Mouse (Mus musculus) hindlimb bud, embryonic 11.5 days (tissue): ENCODE measurements at regions not wholly inside any gene's neighbourhood (a gene's known extent, or its start where the extent isn't known, plus 50 kb on each side); places are given as distances from the start of the nearest gene placed in this dataset.

ENCODE experiments used
- DNase-seq: peaks from one replicate; pipeline ENCODE4 v3.0.0-alpha.2; 2012; ENCODE audit warnings: low read depth, low spot score; ENCODE audit errors: extremely low spot score

DNA sequence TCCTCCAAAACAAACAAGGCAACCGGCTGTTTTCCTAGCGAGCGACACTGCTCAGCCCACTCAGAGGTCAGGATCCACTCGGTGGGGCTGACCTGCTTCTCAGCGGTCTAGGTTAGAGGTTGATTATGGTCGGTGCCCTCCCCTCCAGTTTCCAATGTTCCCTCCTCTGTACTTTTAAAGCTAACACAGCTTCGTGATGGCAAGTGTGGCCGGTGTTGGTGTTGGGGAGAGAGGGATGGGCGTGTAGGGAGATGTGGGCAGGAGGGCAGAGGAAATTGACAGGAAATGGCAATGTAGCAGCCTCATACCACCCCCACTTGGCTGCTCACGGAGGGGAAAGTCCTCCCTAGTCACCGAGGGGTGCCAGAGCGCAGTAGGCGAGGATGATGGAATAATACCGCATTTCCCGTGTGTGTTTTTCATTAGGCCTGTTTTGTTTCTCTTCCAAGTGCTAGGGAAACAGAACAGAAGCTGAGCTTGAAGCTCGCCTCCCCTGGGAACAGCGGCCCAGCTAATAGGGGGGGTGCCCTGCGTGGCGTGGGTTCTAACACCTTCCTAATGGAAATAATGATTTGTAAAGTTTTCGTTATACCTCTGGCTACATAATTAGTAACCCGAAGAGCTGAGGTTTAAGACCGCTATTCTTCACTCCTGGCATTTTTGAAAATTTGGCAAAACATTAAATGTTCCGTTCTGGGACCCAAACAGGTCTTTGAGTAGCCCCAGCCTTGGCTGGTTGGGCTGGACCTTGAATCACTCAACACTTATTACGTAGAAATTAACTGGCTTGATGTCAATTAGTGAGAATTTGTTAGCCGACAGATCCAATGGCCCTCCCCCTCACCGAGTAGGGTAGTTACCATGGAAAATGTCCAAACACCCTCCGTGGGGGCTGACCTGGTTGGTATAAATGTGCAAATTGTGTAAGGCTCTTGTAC is 383.5 kb downstream of the Mtx2 start:
- DNase-seq = no peak

DNA sequence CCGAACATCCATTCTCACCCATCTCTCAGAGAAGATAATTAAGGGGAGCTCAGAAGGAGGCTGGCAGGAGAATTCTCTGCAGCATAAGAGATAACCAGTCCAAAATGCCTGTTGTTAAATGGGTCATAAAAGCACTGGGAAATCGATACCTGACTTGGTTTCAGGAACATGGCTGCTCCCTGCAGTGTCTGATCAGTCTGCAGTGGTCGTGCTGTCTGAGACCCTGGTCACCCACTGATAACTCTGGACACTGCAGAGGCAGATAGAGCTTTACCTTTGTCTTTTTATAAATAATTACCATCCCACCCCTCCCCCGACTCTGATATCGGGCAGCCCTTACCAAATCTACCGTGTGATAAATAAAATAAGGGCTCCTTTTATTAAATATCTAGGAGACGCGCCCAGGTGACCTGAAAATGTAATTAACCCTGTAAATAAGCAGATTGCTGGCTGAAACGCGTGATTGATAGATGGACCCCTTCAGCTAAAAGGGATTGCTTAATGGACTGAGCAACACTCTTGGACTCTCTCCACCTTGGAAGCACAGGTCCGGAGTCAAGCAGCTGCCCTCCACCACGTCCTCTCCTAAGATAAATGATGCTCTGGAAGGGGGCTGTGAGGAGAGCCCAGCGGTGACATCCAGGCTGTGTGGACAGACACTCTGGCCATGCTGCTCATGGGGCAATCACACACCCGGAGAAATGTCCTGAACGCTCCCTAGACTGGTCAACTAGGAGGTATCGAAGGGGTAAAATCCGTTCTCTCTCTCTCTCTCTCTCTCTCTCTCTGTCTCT is 384.4 kb downstream of the Mtx2 start:
- DNase-seq = no peak

DNA sequence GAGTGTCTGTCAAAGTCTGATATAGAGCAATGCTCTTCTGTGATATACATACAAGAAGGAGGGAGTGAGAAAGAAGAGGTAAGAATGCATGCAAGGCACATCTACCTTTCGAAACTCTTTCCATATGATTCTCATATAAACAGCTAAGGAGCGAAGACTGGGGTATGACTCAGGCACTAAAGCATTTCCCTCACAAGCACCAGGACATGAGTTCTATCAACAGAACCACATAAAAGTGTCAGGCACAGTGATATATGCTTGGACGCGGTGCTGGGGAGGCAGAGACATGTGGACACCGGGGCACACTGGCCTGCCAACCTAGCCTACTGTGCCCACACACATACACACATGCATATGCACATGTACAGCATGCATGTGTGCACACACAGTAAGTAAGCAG is 391.3 kb downstream of the Mtx2 start:
- no peak for DNase-seq

DNA sequence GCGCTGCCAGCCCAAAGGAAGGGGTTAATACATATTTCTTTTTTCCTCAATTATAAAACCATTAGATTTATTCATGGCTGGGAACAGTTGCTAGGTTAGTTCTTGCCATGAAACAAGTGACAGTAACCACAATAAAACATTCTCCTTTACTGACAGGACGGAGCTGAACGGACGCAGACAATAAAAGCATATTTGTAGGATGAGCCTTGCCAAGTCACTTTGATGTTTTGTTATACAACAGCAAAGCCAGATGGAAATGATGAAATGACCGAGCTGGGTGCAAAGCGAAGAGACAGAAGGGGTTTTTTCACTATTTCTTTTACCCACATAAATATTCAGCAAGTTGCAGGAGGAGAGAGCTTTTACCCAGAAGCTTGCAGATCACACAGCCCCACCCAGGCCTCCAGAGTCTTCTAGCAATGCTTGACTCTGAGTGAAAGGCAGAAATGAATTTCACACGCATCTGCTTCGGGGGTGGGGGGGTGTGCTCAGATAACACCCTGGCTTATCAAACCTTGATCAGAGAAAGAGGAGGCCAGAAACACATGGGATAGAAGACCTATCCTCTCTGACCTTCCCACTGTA is 395.3 kb downstream of the Mtx2 start:
- no peak for DNase-seq

DNA sequence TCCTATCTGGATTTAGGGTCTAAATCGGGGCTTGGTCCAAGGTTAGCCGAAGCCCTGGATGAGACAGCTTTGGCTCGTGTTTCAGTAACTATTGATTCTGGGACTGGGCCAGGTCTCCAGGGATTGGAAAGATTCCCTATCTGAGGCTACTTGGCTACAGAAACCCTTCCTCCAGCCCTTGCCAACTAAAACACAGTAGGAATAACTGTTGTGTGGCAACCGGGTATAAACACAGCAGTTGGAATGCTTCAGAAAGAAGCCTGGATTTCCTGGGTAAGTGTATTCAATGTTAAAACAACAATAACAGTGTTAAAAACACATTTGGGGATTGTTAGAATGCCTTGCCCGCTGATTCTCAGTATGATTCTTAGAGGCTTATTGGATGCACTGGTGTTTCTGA is 398.8 kb downstream of the Mtx2 start:
- DNase-seq = no peak

DNA sequence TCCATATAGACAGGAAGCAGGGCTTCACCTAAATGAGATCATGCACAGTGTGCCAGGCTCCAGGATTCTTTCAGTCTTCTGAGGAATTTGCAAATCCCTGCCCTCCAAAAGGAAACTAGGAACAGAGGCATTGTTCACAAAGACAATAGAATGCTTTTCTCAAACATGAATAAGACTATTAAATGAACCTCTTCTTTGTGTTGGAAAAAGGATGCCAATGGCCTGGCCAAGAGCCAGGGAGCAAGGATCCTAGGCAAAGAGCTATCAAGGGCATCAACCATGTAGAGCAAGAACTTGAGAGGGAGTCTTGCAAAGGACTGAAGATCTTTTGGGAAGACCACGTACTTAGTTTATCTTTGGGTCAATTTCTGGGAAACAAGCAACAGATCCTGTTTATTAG is 415.4 kb downstream of the Mtx2 start:
- no peak for DNase-seq

DNA sequence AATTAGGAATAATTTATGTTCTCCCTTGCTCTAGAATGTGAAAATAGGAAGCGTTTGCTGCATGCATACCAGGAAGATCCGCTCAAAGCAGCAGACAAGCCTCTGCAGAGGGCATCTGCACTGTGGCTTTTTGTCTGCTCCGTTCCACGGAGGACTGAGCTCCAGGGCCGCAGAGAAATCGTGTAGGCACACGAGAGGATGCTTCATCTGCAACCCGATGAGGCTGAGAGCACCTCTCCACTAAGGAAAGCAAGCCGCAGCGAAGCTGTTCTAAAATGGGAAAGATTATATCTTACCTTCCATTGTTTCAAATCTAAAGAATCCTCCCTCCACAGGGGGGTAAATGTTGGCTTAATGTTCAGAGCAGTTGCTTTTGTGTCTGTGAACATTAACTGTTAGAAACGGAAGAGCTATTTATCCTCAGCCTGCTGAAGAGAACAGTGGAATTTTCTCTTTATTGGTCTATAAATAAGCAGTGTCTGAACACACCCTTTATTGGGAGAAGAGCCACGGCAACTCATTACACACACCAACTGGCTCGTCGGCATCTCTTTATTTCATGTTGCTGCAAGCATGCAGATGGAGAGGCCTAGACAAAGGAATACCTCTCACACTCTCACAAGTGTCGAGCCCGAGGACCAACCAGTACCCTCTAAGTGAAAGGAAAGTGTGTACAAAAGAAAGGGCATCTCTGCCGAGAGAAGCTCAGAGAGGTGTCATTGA is 414.6 kb upstream of the Hnrnpa3 start:
- no peak for DNase-seq

DNA sequence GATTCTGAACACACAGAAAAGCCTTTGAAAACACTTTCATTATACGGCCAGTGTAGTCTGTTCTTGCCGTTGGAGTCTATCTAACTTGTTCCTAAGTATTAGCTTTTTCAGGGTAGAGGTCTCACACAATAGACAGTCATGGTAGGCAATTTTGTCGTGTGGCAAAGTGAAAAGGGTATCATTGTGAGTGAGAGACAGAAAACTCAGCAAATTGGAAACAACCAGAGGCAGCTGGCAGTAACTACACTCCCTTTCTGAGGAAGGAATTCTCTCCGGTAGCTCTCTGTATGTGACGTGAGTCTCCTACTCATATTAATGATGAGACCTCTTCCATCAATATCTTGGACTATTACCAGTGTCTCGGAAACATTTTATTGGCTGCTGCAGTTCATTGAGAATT is 413.8 kb upstream of the Hnrnpa3 start:
- no peak for DNase-seq

DNA sequence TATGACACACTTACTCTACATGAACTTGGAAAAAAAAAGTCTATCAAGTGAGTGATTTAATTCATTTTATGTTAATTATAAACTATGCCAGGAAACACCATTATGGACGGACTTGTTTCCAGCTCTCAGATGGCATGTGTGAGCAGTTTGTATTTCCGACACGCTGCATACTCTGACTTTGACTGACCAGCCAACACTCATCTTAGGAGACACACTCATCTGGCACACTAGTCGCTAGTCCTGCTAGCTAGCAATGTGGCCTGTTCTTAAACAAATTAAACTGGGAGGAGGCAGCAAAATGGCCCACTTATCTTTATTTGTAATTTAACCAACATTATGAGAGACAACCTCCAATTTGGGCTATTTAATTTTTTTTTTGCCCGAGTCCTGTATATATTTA is 413.4 kb upstream of the Hnrnpa3 start:
- no peak for DNase-seq

DNA sequence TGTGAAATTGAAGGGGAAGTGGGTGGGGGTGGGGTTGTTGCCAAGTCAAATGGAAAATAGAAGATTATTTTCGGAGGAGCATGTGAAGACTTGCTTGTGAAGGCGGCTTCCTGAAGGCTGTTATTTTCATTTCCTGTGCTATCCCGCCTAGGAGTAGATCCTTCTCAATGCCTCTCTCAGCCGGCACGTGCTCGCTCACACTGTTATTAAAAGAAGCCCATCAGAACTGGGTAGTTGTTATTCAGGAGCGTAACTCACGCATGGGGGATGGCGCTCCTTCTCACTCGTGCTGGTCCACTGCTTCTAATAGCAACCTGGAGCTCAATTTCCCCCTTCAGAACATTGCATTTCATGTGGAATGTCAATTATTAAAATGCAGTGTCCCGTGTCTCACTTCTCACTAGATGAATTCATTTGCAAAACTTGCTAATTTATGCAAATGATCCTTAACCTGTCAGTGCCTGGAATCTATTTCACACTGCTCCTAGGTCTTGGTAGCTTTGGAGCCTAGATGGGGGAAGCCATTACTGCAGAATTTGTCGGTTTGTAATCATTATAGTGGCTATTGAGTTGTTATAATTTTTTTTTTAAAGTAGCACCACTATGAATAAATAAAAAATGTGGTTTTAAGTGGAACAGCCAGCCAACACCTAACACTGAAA is 412.8 kb upstream of the Hnrnpa3 start:
- DNase-seq = no peak

DNA sequence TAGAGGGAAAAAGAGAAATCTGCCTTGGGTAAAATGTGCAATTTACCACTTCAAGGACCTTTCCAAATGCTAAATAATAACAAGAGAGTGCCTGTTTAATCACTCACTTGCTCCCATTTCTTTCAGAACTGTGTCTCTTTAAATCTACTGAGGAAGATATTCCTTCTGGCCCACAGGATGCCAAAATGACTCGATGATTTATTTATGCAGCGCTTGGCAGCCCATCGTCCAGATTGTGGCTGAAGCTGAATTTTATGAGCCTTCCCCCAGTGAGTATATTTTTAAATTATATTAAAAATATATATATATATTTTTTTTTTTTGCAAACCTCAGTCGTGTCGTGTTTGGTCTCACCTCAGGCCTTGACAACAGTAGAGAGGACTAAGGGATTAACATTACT is 410.8 kb upstream of the Hnrnpa3 start:
- DNase-seq = no peak

DNA sequence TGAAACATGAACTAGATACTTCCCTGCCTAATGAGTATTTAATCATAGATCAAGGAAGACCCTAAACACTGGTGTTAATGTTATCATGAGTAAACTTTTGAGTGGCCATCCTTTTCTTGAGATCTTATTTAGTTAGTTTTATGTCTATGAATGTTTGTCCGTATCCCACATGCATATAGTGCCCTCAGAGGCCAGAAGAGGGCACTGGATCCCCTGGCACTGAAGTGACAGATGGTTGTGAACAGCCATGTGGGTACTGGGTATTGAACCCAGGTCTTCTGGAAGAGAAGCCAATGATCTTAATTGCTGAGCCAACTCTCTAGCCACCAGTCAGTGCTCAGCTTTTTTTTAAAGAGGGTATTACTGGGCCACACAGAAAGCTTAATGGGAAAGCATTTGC is 408.6 kb upstream of the Hnrnpa3 start:
- no peak for DNase-seq

DNA sequence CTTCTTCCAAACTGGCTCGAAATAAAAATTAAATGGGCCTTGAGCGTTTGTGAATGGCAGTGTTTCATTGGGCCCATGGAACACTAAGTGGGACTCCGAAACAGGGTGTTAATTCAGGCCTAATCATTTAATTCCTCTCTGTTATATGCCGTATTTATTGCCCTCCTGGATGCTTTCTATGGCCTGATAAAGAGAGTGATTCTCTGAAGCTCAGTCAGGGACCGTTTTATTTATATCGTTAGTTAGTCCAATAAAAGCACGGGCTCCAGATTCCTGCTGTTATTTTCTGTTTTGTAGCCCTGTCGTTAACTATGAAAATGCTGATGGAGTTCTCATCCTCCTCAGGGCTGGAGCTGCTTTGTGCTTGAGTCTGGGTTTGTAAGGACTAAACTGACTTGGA is 406.2 kb upstream of the Hnrnpa3 start:
- peak; percentile 57 for DNase-seq

DNA sequence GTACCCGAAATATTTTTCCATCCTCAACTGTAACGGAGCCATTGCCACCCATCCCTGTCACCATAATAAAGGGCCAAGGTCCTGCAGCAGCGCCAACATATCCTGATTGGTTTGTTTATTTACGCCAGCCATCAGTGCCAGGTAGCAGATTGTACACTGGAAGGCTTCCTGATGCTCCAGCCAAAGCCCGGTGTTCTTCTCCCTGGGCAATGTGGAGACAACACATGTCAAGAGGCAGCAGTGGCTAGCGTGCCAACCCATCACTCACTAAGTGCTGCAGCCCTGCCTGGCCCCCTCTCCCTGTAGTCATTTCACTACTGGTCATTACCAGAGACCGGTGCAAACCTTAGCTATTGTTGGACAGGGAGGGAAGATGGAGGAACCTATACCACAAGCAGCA is 393.8 kb upstream of the Hnrnpa3 start:
- DNase-seq = no peak

DNA sequence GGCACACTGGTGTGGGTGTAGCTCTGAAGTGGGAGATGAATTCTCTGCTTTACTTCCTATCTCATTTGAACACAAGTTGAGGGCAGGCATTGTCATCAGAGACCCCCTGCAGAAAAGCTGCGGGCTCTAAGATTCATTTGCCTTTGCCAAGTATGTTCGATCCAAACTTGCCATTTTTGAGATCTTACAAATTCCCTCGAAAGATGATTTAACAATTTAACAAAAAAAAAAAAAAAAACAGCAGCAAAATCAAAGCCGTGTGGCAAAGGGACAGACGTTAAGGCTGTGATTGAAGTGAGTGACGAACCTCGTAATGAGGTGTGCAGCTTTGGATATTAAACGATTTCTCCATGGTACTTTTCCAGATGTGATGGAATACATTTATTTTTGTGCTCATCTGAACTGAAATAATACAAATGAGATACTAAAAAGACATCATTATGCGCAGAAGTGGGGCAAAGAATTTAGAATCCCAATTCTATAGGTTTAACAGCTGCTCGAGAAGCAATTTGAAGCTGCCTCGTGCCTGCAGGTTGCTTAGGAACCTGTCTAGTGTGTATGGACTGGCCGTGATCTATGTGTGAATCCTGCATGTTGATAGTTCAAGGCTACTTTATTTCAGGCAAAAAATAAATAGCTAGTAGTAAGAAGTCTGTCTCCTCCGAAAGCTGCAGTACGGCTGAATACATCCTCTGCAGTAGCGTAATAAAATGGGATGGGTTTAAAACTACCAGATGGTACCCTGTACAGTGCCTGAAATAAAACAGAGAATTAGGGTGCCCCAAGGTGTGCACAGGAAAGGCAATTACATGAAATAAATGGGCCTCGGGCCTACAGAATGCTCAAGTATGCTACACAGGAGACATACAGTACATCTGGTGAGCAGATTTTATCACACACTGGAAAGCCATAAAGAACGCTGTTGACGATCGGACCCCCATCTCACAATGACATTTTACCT is 393.0 kb upstream of the Hnrnpa3 start:
- no peak for DNase-seq

DNA sequence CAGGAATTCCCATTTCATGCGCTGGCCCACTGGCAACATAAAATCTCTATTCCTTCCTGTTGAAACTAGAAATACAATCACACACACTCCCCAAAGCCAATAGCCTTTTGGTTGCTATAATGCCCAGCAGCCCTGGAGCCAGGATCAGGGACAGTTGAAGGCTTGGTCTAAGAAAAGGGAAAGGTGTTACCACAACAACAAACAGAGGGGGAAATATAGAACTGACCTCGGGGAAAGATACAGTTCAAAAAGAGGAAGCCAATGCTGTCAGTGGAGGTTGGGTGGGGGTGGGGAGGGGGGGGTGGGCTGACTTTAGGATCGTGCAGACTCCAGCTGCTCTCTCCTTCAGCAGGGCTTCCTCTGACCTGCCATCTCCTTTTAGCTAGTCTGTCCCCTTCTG is 391.1 kb upstream of the Hnrnpa3 start:
- no peak for DNase-seq

DNA sequence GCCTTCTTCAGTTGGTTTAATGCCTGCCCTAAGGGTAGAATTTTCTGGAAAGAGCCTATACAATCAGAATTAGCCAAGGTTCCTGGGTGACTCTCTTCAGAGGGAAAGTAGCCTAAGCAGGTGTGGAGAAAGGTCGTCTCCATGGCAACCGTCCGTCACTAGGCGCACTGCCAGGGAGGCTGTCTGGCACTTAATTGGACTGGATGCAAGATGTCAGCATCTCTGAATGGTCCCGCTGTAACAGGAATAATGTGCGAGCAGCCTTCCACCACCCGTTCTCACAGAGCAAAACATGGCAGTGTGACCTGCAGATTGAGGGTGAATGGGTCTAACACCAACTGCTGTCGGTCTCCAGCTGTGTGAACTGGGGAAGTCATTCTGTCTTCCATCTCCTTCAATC is 389.6 kb upstream of the Hnrnpa3 start:
- DNase-seq = peak; percentile 39

DNA sequence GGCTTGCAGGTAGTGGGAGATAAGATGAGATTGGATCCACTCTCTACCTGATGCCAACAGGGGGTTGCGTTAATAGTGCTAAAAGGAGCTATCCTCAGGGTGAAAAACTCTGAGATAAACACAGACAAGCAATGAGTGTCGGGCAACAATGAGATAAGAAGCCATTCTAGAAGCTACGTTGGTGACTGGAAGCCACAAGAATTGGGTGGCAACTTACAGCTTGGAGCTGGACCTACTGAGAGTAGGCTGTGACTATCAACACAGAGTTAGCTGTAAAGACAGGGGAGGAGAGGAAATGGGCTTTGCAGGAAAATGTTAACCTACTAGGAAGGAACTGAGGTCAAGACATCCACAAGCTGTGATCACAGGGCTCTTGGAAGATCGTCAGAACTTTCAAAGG is 388.9 kb upstream of the Hnrnpa3 start:
- no peak for DNase-seq

DNA sequence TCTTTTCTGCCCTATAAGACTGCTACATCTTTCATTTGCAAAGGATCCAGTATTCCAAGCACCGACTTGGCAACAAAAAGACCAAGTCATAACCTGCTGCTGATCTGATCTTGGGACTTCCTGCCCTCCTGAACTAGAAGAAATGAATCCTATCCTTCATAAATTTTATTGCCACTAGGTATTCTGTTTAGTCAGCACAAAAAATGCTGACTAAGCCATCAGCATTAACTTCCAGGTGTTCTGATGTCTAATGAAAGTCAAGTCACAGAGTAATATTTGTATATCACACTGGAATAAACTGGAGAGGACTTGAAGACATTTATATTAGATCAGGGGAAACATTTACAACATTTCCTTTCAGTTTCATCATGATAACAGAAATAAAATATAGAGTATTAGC is 371.2 kb upstream of the Hnrnpa3 start:
- no peak for DNase-seq

DNA sequence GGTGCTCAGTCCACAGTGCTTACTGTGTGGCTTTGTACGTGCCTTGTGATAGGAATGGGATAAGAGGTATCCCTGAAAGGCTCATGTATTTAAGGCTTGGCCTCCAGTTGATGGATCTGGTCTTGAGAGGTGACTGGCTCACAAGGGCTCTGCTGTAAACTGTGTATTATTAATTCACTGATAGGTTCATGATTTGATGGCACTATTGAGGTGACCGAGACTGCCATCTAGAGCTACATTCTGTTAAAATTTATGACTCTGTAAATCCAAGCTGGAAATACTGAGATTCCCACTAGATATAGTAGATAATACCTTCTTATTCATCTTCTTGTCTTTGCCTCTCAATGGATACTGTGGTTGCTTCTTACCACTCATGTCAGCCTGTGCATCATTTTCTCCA is 367.4 kb upstream of the Hnrnpa3 start:
- DNase-seq = no peak
